Mouse (Mus musculus) cortical plate, adult 2 months (tissue): ENCODE measurements at regions not wholly inside any gene's neighbourhood (a gene's known extent, or its start where the extent isn't known, plus 50 kb on each side); places are given as distances from the start of the nearest gene placed in this dataset.

ENCODE experiments used
- H3K27ac ChIP-seq: fragments of 200-500 bp; 2 replicates; pipeline ENCODE4 v1.5.1; 2012; ENCODE audit warnings: low read length, control low read depth, inconsistent platforms; ENCODE audit not compliant: insufficient read depth
- H3K4me1 ChIP-seq: fragments of 200-500 bp; 2 replicates; pipeline ENCODE4 v1.6.1; 2011; ENCODE audit warnings: low read length; ENCODE audit not compliant: control insufficient read depth, insufficient read depth
- H3K4me3 ChIP-seq: fragments of 200-500 bp; 2 replicates; pipeline ENCODE4 v1.5.1; 2011; ENCODE audit warnings: mild to moderate bottlenecking, low read length, control low read depth; ENCODE audit not compliant: insufficient read depth
- CTCF ChIP-seq: fragments of 200-500 bp; IDR thresholded peaks from 2 replicates; pipeline ENCODE4 v1.5.1; 2011; ENCODE audit warnings: mild to moderate bottlenecking, control low read depth, low read length; ENCODE audit not compliant: insufficient read depth; ENCODE audit errors: extremely low read depth
- POLR2A ChIP-seq: fragments of 200-500 bp; IDR thresholded peaks from 2 replicates; pipeline ENCODE4 v1.6.1; 2011; ENCODE audit warnings: mild to moderate bottlenecking, low read length, control low read depth; ENCODE audit not compliant: insufficient read depth; ENCODE audit errors: extremely low read depth

DNA sequence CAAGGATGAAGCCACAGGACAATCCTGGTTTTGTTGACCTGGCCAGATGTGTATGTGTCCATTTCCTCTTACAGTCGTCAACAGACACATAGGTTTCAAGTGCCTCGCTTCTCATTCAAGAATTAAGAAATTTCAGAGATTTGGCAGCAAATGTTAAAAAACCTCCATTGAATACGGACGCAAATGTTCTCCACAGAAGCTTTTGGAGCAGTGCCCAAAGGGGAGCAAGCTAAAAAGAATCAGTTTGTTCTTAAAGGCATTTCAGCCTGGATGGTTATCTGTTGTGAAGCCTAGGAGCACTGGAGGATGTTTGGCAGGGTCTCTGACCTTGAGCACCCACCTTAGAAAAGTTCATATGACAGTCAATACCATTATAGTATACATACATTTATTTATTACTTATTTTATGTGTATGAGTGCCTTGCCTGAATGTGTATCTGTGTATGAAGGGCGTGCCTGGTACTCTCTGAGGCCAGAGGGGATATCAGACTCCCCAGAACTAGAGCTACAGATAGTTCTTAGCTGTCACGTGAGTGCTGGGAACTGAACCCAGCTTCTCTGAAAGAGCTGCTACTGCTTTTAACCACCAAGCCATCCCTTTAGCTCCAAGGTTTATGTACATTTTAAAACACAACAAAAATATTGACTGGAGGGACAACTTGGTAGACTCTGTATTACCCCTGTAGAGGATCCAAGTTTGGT, 221.7 kb downstream of the Qdpr start:
- H3K27ac ChIP-seq, result no peak overlapping the region
- H3K4me3 ChIP-seq, result no peak overlapping the region
- peaks cover 9% of the 10 kb centered on the region for H3K4me1 ChIP-seq
- no peak for TF ChIP-seq POLR2A

DNA sequence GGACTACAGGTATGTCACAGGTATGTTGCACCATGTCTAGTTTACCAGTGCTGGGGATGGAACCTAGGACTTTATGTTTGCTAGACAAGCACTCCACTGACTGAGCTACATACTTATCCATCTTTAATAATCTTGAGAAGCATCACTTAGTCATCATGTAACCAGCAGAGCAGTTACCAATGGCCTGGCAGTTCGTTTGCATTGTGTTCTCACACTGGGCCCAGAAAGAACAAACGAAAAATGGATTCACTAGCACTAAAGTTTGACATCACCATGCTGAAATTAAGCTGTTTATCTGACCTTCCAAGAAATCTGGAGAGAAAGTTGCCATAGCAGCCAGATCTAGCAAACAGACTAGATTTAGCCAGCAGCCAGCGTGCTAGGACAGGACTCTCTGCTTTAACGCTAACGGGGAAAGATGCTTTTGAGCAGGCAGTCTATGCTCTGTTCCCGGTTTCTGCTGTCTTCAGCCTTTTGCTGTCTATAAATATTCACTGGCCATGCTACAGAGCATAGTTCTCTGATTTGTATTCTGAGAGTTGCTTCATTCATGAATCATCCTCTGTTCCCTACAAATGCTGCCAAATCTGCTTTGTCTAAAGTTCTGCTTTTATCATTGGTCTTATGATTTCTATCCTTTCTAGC, 229.6 kb downstream of the Qdpr start:
- TF ChIP-seq CTCF (no peak), POLR2A (no peak)
- no peak overlapping the region for H3K4me3 ChIP-seq
- no peak overlapping the region for H3K27ac ChIP-seq
- peaks cover 2% of the 10 kb centered on the region; the same call in 1 of the 2 replicates for H3K4me1 ChIP-seq

DNA sequence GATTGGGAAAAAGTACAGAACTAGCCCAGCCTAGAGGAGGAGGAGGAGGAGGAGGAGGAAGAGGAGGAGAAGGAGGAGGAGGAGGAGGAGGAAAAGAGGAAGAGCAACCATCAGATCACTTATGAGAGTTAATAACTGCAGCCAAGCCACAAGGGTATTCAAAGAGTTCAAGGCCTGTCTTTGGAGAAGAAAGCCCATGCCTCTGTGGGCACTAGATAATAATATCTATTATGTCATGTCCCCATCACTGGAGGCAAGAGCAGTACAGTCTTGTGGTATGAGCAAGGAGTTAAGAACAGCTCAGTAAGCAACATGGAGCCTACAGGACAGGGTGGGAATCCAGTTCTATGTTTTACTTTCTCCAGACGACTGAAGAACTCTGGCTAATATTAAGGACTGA, 230.5 kb downstream of the Qdpr start:
- H3K4me1 ChIP-seq, result peaks cover 2% of the 10 kb centered on the region; the same call in 1 of the 2 replicates
- TF ChIP-seq POLR2A, result no peak
- TF ChIP-seq CTCF, result no peak
- no peak overlapping the region for H3K27ac ChIP-seq

DNA sequence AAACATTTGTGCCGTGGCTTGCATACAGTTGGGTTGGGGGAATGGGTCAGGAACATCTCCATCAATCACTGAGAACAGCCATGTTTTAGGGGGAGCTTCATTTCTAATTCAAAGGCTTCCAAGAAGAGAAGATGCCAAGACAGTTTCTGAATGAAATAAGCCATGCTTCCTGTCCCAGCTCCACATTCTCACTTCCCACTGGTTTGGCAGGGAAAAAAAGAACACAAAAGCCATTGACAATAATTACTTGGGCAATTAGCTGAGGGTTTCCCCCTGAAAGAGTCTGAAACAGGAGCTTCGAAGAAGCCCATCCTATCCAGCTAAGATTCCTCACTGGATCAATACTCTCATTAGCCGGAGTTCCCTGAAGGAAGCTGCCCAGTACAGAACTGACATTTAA, 230.9 kb downstream of the Qdpr start:
- no peak overlapping the region for H3K4me3 ChIP-seq
- H3K4me1 ChIP-seq, result peaks cover 2% of the 10 kb centered on the region; the same call in 1 of the 2 replicates
- H3K27ac ChIP-seq, result no peak overlapping the region
- TF ChIP-seq POLR2A, result no peak

More for the DNA sequence above, 230.5 kb downstream of the Qdpr start:
- H3K4me3 ChIP-seq, result no peak overlapping the region

DNA sequence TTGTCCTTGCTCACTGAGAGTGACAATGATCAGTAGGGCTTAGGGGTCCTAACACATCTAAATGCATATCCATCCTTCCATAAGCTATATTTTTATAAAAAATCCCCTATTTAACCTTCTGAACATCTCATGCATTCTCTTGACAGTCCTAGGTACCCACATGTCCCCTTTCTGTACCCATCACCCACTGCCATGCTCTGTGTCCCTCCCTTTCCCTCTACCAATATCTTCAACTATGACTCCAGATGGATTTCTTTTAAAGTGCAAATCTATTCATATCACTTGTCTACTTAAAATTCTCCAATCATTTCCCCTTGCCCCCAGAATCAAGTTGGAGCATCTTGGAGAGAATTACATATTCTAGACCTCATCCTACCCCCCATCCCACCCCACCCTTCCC, 235.6 kb downstream of the Qdpr start:
- H3K27ac ChIP-seq, result no peak overlapping the region
- TF ChIP-seq POLR2A (no peak), CTCF (no peak)
- H3K4me3 ChIP-seq, result no peak overlapping the region
- H3K4me1 ChIP-seq, result peaks cover 2% of the 10 kb centered on the region; the same call in 1 of the 2 replicates

DNA sequence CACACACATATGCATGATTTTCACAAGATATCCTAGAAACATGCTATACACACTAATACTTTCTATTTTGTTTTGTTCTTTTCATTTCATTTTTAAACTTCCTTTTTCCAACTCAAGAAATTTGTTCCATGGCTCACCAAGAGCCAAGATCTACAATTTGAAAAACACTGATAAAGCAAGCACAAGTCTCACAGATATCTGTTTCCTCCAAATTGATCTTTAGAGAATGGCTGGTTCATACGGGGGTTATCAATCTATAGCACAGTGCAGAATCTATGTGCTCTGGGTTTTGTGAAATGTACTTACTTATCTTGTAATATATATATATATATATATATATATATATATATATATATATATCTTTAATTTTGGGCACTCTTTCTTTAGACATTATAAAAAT, 251.6 kb downstream of the Qdpr start:
- TF ChIP-seq CTCF (no peak), POLR2A (no peak)
- Histone ChIP-seq H3K27ac (no peak overlapping the region), H3K4me1 (peaks cover 2% of the 10 kb centered on the region), H3K4me3 (no peak overlapping the region)

DNA sequence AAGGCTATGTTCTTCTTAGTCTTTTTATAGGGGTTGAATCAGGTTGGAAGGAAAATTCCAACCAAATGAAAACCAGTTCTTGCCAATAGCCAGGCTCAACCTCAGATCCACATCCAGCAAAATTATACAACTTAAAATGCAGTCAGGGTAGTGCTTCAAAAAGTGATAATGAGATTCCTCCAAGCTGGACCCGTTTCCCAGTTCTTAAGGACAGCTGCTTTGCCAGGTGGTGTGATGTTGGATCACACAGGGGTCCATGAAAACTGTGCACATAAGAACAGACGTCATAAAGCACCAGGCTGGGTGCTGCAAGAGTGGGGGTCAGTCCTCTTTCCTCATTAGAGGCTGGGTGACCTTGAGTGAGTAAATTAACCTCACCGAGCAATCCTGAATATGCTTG, 253.9 kb downstream of the Qdpr start:
- H3K4me1 ChIP-seq, result peaks cover 2% of the 10 kb centered on the region
- TF ChIP-seq POLR2A (no peak), CTCF (no peak)
- H3K4me3 ChIP-seq, result no peak overlapping the region
- no peak overlapping the region for H3K27ac ChIP-seq

DNA sequence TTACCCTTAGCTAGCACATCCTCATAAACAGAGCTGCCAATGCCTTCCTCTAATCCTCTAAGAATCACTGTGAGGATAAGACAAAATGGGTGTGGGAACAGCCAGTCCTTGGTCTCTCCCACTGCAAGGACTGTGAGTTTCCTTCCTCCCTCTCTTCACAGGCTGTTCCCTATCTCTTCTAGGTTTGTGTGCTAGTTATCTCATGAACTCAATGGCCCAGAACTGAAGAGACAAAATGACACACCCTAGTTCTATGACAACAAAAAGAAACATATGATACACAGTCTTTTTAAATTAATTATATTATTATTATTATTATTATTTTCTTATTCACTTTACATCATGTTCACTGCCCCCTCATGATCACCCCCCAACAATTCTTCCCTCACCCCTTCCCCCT, 257.7 kb downstream of the Qdpr start:
- Histone ChIP-seq H3K4me1 (peaks cover 2% of the 10 kb centered on the region), H3K27ac (no peak overlapping the region), H3K4me3 (no peak overlapping the region)
- TF ChIP-seq POLR2A (no peak), CTCF (no peak)

DNA sequence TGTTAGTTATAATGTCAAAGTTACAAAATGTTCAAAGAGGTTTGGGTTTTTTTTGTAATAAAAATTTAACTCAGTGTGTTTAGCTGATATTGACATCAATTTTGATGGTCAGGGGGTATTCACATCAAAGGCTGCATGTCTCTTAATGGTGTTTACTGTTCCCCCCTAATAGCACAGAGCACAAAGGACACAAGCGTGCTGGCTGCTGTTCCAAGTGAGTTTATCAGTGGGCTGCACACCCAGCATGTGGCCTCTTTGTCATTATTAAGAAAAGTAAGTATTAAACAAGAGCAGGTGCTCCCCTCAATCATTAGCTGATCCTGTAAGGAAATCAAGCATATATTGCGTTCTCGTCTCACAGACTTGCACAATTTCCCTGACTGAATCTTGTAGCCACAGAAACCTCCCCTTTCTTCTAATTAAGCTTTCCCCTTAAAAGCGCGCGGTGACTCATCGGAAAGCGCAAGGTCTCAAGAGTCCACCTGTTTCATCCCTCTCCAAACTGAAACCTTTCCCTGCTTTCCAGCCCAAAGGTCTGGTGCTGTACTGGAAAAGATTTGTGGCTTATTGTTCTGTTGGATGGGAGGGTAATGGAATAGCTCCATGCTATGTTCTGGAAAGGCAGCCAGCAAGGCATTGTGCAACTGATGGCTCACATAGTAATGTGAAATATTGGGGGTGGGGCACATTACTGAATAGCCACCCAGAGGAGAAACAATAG, 276.8 kb downstream of the Qdpr start:
- Histone ChIP-seq H3K27ac (no peak overlapping the region), H3K4me3 (no peak overlapping the region), H3K4me1 (no peaks in the 10 kb centered on the region)
- TF ChIP-seq POLR2A, result no peak
- no peak for TF ChIP-seq CTCF

DNA sequence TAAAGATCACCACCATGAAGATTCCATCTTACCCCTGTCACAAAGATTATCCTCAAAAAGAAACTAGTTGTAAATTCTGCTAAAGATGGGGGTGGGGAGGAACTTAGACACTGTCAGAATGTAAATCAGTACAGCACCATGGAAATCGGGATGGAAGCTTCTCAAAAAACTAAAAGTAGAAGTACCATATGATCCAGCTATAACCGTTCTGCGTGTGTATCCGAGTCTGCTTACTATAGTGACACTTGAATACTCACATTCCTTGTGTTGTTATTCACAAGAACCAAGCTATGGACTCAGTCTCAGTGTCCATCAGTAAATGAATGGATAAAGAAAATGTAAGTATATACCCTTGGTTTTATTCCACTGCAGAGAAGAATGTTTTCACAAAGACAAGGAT, 290.8 kb downstream of the Qdpr start:
- no peak overlapping the region for H3K4me3 ChIP-seq
- H3K27ac ChIP-seq, result no peak overlapping the region
- no peaks in the 10 kb centered on the region for H3K4me1 ChIP-seq
- no peak for TF ChIP-seq POLR2A
- TF ChIP-seq CTCF, result no peak
